Mouse (Mus musculus) midbrain, embryonic 11.5 days (tissue): ENCODE data around the gene Dcx. TPM values are rescaled to one million over a fixed set of nuclear protein-coding genes. Genes with fewer than 3 reads are reported as not detected.

Experiments used
- ATAC-seq: fragments of 200-750 bp; cut with Nextera tagmentation; 2 replicates; pipeline ENCODE4 v1.8.0; 2017; ENCODE audit warnings: moderate TSS enrichment, moderate library complexity; ENCODE audit not compliant: low FRiP score
- DNase-seq: peaks from one replicate; pipeline ENCODE4 v3.0.0; 2015; ENCODE audit warnings: low spot score; ENCODE audit errors: missing footprints
- H3K27ac ChIP-seq: fragments of 300-500 bp; sonication (generic); 2 replicates; pipeline ENCODE4 v1.5.1; 2014; ENCODE audit warnings: low read depth, low read length
- H3K27me3 ChIP-seq: fragments of 300-500 bp; sonication (generic); 2 replicates; pipeline ENCODE4 v1.6.1; 2014; ENCODE audit warnings: mild to moderate bottlenecking, low read length, moderate library complexity, mixed read lengths; ENCODE audit not compliant: control insufficient read depth, insufficient read depth
- H3K36me3 ChIP-seq: fragments of 300-500 bp; sonication (generic); 2 replicates; pipeline ENCODE4 v1.6.1; 2014; ENCODE audit warnings: mild to moderate bottlenecking, low read length, moderate library complexity, mixed read lengths; ENCODE audit not compliant: control insufficient read depth, insufficient read depth
- H3K4me1 ChIP-seq: fragments of 300-500 bp; sonication (generic); 2 replicates; pipeline ENCODE4 v1.6.1; 2014; ENCODE audit warnings: low read length; ENCODE audit not compliant: control insufficient read depth, insufficient read depth
- H3K4me2 ChIP-seq: fragments of 300-500 bp; sonication (generic); 2 replicates; pipeline ENCODE4 v1.6.1; 2014; ENCODE audit warnings: mild to moderate bottlenecking, moderate library complexity
- H3K4me3 ChIP-seq: fragments of 300-500 bp; sonication (generic); 2 replicates; pipeline ENCODE4 v1.5.1; 2014; ENCODE audit warnings: low read depth, low read length
- H3K9ac ChIP-seq: fragments of 300-500 bp; sonication (generic); 2 replicates; pipeline ENCODE4 v1.6.1; 2014; ENCODE audit warnings: low read length
- H3K9me3 ChIP-seq: fragments of 300-500 bp; sonication (generic); 2 replicates; pipeline ENCODE4 v1.6.1; 2016; ENCODE audit warnings: low read length; ENCODE audit not compliant: control insufficient read depth
- WGBS: fragments of 180-500 bp; shearing (Covaris S2); extraction: QIAGEN DNeasy Blood & Tissue Kit; methylation state at CpG from one replicate; pipeline ENCODE4 v1.1.7; 2014; 5-methylcytosine and 5-hydroxymethylcytosine counted together
- polyA plus RNA-seq: library from polyadenylated mRNA; unstranded; fragments of >200 nt; fragmentation: Nextera tagmentation; extraction: Ambion mirVana; gene quantifications from 2 replicates; pipeline ENCODE4 v1.2.1, GENCODE M21; 2014

Gene Dcx
- polyA plus RNA-seq, 1 experiment from 2014 or later = 95.8 TPM

DNA sequence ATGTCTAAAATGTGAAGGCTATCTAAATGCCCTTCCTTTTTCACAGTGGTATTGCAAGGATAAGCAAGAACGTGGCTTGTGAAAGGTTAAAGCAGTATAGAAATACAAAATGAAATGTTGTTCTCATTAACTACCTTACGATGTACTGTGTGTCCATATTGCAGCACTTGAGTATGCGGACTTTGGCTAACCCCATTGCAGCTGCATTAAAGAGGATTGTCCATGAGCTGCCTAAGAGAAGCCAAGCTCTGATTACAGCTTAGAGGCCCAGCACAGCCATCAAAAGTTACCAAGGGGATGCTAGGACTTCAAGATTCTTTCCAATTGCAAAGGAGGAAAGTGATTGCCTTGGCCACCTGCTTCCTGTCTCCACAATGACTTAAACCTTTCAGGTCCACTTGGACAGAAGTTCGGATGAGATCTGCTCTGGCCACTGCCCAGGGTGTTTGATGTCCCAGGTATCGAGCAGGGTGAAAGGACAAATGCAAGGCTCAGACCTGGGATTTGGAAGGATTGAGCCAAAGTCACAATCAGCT, 65.9 kb downstream of the Dcx start:
- 83% methylated on average over 5 of the region's 5 CpGs for WGBS
- Histone ChIP-seq H3K9me3 (no peaks in the 10 kb centered on the region), H3K36me3 (no peaks in the 10 kb centered on the region), H3K4me3 (no peak overlapping the region), H3K4me1 (no peaks in the 10 kb centered on the region), H3K9ac (no peak overlapping the region), H3K27me3 (no peaks in the 10 kb centered on the region), H3K27ac (no peak overlapping the region), H3K4me2 (no peak overlapping the region)
- DNase-seq = no peak
- no peak for ATAC-seq

DNA sequence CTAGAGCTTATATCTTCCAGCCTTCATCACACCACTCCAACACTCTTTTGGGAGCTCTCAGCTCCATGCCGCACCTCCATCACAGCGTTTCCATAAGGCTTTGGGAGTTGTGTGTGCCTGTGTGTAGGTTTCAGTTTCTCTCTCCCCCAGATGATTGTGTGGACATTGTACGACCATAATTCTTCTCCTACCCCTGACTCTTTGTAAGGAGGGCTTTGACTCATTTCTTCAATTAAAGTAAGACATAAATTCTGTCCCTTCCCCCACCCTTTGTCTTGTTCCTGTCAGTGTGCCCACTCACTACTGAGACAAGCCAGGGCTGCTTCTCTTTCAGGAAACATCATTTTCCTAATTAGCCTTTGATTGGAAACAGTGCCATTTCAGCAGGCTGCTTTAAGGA, 81.8 kb downstream of the Dcx start:
- Histone ChIP-seq H3K9me3 (no peaks in the 10 kb centered on the region), H3K4me3 (no peak overlapping the region), H3K27ac (no peak overlapping the region), H3K36me3 (no peaks in the 10 kb centered on the region), H3K9ac (no peak overlapping the region), H3K4me1 (no peaks in the 10 kb centered on the region), H3K27me3 (peaks cover 4% of the 10 kb centered on the region; the same call in 1 of the 2 replicates), H3K4me2 (no peak overlapping the region)
- ATAC-seq (no peak), DNase-seq (no peak)
- 79% methylated on average over 3 of the region's 3 CpGs for WGBS

DNA sequence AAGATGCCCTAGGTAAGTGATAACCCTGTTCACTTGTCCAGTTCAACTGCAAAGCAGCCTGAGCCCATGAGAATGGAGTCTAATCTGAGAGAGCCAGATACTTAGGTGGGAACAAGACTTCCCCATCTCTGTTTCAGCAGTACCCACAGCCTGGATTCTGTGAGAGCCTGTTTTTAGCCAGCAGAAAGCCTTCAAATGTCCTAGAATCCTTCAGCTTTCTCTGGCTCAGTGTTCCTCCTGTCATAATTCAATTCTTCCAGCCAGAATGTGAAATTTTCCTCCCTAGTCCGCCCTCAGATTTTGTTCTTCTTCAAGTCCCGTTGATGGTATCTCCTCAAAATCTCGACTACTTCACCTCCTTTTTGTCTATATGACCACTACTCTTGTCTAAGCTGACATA, 83.1 kb downstream of the Dcx start:
- DNase-seq (no peak), ATAC-seq (no peak)
- Histone ChIP-seq H3K4me1 (no peaks in the 10 kb centered on the region), H3K9me3 (no peaks in the 10 kb centered on the region), H3K27me3 (peaks cover 2% of the 10 kb centered on the region; the same call in 1 of the 2 replicates), H3K9ac (no peak overlapping the region), H3K4me3 (no peak overlapping the region), H3K36me3 (no peaks in the 10 kb centered on the region), H3K4me2 (no peak overlapping the region), H3K27ac (no peak overlapping the region)
- 81% methylated on average over 3 of the region's 3 CpGs for WGBS

DNA sequence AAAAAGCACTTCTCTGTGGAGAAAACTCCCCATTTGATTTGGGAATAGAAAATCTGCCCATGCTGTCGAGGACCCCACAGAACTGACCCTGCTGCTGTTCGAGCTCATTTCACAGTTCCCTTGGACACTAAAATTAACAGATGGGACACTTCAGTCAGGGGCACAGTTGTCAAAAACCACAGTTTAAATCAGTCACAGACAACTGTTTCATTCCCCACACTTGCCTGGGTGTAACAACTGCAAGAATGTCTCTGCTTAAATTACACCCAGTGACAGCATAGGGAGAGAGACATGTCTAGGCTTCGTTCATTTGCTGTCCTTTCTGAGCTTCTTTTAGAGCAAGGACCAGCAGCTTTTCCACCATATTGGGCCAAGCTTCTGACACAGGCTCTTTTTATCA, 86.5 kb downstream of the Dcx start:
- Histone ChIP-seq H3K27me3 (peaks cover 2% of the 10 kb centered on the region; the same call in 1 of the 2 replicates), H3K4me3 (no peak overlapping the region), H3K36me3 (no peaks in the 10 kb centered on the region), H3K9ac (no peak overlapping the region), H3K9me3 (no peaks in the 10 kb centered on the region), H3K27ac (no peak overlapping the region), H3K4me1 (no peaks in the 10 kb centered on the region), H3K4me2 (no peak overlapping the region)
- ATAC-seq (no peak), DNase-seq (no peak)
- WGBS = 83% methylated on average over 3 of the region's 3 CpGs

DNA sequence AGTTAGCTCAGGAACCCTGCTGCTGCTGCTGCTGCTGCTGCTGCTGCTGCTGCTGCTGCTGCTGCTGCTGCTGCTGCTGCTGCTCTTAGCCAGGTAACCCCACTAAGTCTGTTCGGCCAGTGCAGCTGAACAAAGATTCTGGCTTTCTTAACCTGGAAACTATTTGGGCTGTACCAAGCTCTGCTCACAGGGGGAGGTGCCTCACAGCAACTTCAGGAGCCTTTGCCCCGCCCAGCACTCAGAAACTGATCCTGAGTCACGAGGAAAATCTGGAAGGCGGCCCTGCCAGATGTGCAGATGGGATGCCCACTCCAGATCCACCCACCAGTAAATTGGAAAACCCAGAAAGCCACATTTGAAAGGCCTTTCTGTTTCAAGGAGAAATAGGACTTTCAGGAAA, 105.9 kb downstream of the Dcx start, which contains the start of gene Capn6:
Gene Capn6, minus strand, starts transcription at position 203 of the 400 bp plus-strand sequence.
- no peak for DNase-seq
- Histone ChIP-seq H3K4me1 (no peaks in the 10 kb centered on the region), H3K9me3 (no peaks in the 10 kb centered on the region), H3K27me3 (no peaks in the 10 kb centered on the region; the same call in none of the 2 replicates), H3K36me3 (no peaks in the 10 kb centered on the region), H3K4me3 (no peak within 1 kb of the TSS), H3K9ac (no peak within 1 kb of the TSS), H3K4me2 (no peak within 1 kb of the TSS), H3K27ac (no peak within 1 kb of the TSS)
- no peak for ATAC-seq
- WGBS = 53% methylated on average over 4 of the region's 4 CpGs

DNA sequence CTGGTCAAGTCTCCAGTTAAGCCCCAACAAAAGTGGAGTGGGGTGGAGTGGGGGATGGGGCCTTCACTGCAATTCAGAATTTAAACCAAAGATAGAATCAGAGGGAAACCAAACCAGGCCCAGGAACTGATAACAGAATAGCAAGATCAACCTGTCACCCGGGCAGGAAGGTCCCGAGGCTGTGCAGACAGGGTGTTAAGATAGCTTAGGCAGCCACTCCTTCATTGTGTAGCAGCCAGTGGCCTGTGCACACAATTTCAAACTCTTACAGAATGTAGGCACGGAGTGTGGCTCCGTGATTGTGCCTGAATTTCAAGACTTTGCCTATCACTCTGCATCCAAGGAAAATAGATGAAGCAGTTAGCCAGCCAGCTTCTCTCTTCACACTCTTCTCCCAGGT, 106.6 kb downstream of the Dcx start:
- H3K4me2 ChIP-seq = no peak overlapping the region
- ATAC-seq (no peak), DNase-seq (no peak)
- no peak overlapping the region for H3K4me3 ChIP-seq
- WGBS = 65% methylated on average over 4 of the region's 4 CpGs
- no peaks in the 10 kb centered on the region for H3K4me1 ChIP-seq
- no peak overlapping the region for H3K9ac ChIP-seq
- no peaks in the 10 kb centered on the region for H3K9me3 ChIP-seq
- no peaks in the 10 kb centered on the region for H3K36me3 ChIP-seq
- H3K27me3 ChIP-seq = no peaks in the 10 kb centered on the region; the same call in none of the 2 replicates
- no peak overlapping the region for H3K27ac ChIP-seq

DNA sequence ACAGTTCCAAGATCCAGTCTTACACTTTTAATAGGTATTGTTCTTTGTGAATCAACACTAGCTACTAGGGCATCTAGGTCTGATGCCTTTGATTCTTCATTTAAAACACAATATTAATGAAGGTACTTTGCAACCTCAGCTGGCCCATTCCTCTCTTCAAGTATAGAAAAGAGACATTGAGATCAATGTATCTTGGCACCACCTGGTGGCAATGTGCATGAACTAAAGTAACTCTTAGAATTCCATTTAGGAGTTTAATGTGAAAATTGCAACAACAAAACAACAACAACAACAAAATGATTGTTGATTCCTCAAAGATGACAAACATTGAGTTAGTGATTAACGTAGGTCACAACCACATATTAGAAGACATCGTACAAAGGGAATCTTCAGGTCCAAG, 114.2 kb downstream of the Dcx start:
- DNase-seq = no peak

DNA sequence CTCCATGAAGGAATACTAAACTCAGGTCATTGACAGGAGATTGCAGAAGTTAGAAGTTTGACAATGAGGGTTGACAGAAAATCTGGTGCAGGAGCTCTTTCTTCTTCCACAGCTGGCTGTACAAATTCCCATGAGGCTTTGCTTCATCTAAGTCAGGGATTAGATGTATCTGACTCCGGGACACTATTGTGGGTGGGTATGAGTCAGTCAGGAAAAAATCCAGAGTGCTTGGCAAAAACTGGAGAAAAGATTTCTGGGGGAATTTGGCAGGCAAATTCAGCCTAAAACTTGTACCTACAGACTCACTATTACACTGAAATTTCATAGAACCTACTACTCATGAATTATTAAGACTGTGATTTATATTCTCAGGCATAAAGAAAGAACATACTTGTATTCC, 117.2 kb downstream of the Dcx start:
- Histone ChIP-seq H3K4me1 (no peaks in the 10 kb centered on the region), H3K27me3 (no peaks in the 10 kb centered on the region), H3K4me2 (no peak overlapping the region), H3K36me3 (no peaks in the 10 kb centered on the region), H3K9me3 (no peaks in the 10 kb centered on the region), H3K9ac (no peak overlapping the region), H3K27ac (no peak overlapping the region), H3K4me3 (no peak overlapping the region)
- DNase-seq (no peak), ATAC-seq (no peak)
- WGBS = 81% methylated on average over 1 of the region's 1 CpGs

More for the DNA sequence above, 114.2 kb downstream of the Dcx start:
- H3K27ac ChIP-seq = no peak overlapping the region
- WGBS = 96% methylated on average over 2 of the region's 2 CpGs
- H3K27me3 ChIP-seq = no peaks in the 10 kb centered on the region; the same call in 1 of the 2 replicates
- no peak overlapping the region for H3K4me3 ChIP-seq
- ATAC-seq = no peak
- H3K4me2 ChIP-seq = no peak overlapping the region
- H3K4me1 ChIP-seq = no peaks in the 10 kb centered on the region
- no peaks in the 10 kb centered on the region for H3K36me3 ChIP-seq
- H3K9ac ChIP-seq = no peak overlapping the region
- H3K9me3 ChIP-seq = no peaks in the 10 kb centered on the region
